In the genomic region with DNA sequence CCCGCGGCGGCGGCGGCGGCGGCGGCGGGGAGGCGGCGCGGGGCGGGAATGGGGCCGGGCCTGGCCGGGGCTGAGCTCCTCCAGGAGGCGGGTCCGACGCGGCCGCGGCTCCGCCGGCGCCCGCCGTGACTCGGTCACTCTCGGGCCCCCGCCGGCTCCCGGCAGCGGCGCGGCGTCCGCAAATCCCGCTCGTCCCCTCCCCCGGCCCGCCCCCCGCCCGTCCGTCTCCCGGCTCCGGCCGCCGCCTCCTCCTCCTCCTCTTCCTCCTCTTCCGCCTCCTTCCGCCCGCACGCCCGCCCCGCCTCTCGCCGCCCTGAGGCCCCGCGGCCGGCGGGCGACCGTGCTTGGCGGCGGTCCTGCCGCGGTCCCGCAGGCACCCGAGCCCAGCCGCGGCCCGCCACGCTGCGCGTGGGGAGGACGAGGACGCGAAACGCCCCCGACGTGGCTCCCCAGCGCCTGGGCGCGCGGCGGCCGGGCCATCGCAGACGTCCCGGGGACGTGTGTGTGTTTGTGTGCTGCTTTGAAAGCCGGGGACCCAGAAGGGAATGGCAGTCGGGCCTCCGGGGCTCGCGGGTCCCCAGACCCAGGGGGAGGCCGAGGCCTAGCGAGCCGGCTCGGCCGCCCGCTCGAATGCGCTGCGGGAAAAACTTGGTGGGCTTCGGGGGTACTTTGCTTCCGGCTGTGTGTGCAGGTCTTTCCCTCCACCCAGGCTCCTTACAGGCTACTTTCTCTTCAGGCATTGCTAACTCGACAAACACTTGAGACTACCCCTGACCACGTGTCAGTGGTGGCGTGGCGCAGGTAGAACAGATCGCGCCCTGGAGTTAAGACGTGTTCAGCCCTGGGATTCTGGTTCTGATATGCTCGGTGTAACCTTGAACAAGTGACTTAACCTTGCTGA, we compare ENCODE assay signal across 8 mouse cellular contexts. TPM values are rescaled to one million over a fixed set of nuclear protein-coding genes. Genes with fewer than 3 reads are reported as not detected.
A peak's percentile ranks its signal among the peaks of the same experiment; 100 is the strongest.
DNase-seq lines count a peak whose midpoint lies in the region; ATAC-seq lines count a peak whose summit lies in the region.

A gene (minus strand): TSS at position 199 of the 901 bp plus-strand sequence.

- intact Hi-C loops in left cerebral cortex, postnatal 25 days (cut with DNase I) = loop anchor here (5.0 kb wide), 1 partner anchor 53 kb away; no protein-coding TSS in a partner anchor

- DNase-seq in adrenal gland, adult 18-20 months (ENCODE audit: low spot score in 2 of 2) = peak; percentile 77 to 79
- peak; percentile 75 for DNase-seq in embryo, embryonic 10.5 days (ENCODE audit: low spot score)
- peak; percentile 87 for DNase-seq in gastrocnemius, postnatal 25 days
- peak; percentile 60 to 70 for DNase-seq in left cerebral cortex, postnatal 25 days (ENCODE audit: low spot score in 2 of 2)
- DNase-seq in mesoderm, embryonic 11.5 days (ENCODE audit: low read depth, low spot score) = peak; percentile 54
- peak; percentile 32 to 51 for DNase-seq in right cerebral cortex, postnatal 36 days (ENCODE audit: low spot score in 2 of 2)
- DNase-seq in yolk sac, embryonic 10.5 days (ENCODE audit: low spot score) = peak; percentile 88

- ATAC-seq in inflammation-experienced regulatory T-cells, adult 6 months = peak; percentile 60

RNA-seq across cellular contexts. Expression of the gene that starts here (rescaled TPM):
- total RNA-seq in adrenal gland, adult 18-20 months (2021) = 100 to 1,000 TPM in 1 of 2 experiments, 10 to 100 TPM in 1; 95.6 to 101 TPM
- 100 to 1,000 TPM; 128 to 136 TPM for total RNA-seq in gastrocnemius, postnatal 25 days (2021)
- 10 to 100 TPM in 2 of 3 experiments, 1 to 10 TPM in 1; 9.1 to 12.5 (median 10.3) TPM for polyA plus RNA-seq in inflammation-experienced regulatory T-cells, adult 6 months (2017; shearing (Covaris generic))
- total RNA-seq in left cerebral cortex, postnatal 25 days (2021) = 10 to 100 TPM; 69.5 TPM

Comparison
In these comparisons a context has a peak if more than half of its experiments do, and no peak if none do; other contexts are left out.
1. Peak in every context shown above with its lines: DNase-seq and ATAC-seq.